Mouse (Mus musculus): ENCODE measurements around the gene Olfr584.

Gene Olfr584

GRCm38 (mm10) chr7:103081585-103081984, at the start of gene Olfr584:
Olfr584 (plus strand) TSS chr7:103081885.
- no peak for DNase-seq (ENCODE audit: inconsistent age in 2 of 2, low spot score in 1 of 2)

- no peak for DNase-seq (ENCODE audit: inconsistent age in 2 of 2, low spot score in 1 of 2)
Measured at GRCm38 (mm10) chr7:103037724-103038123, 44.0 kb upstream of the Olfr584 start, which contains the start of gene Olfr582. Olfr582 (plus strand) TSS chr7:103038024.

- no peak for DNase-seq (ENCODE audit: inconsistent age in 2 of 2, low spot score in 1 of 2)
Measured at GRCm38 (mm10) chr7:103051000-103051399, 30.7 kb upstream of the Olfr584 start, which contains the start of gene Olfr583. Olfr583 (plus strand) TSS chr7:103051300.

GRCm38 (mm10) chr7:103097420-103097819, 15.7 kb downstream of the Olfr584 start, which contains the start of gene Olfr585:
Olfr585 (plus strand) TSS chr7:103097720.
- DNase-seq (ENCODE audit: inconsistent age in 2 of 2, low spot score in 1 of 2): no peak

- DNase-seq (ENCODE audit: inconsistent age in 2 of 2, low spot score in 1 of 2): peak in 1 of 2 experiments; percentile 20
Measured at GRCm38 (mm10) chr7:103119406-103119805, 37.7 kb downstream of the Olfr584 start.

GRCm38 (mm10) chr7:103125538-103125937, 43.9 kb downstream of the Olfr584 start, which contains the start of gene Olfr586:
Olfr586 (minus strand) TSS chr7:103125638.
- no peak for DNase-seq (ENCODE audit: inconsistent age in 2 of 2, low spot score in 1 of 2)

All from adrenal gland, adult (tissue).